Mouse (Mus musculus) liver, postnatal 0 days (tissue): ENCODE results near the gene Bcl2l1.

Experiments
- CTCF ChIP-seq: sonication (generic); IDR thresholded peaks from 2 replicates; pipeline ENCODE4 v1.5.1; 2016; ENCODE audit warnings: antibody characterized with exemption, low read depth
- EP300 ChIP-seq: IDR thresholded peaks from 2 replicates; pipeline ENCODE4 v1.6.1; 2016; ENCODE audit warnings: antibody characterized with exemption, low read depth, mild to moderate bottlenecking

- no peak for TF ChIP-seq CTCF
- TF ChIP-seq EP300, result no peak
Measured at GRCm38 (mm10) chr2:152862638-152863037, 31.1 kb upstream of the Bcl2l1 start.
